Mouse (Mus musculus) kidney, adult 2 months (tissue): ENCODE results near the gene Olfr204. TPM values are rescaled to one million over a fixed set of nuclear protein-coding genes. Genes with fewer than 3 reads are reported as not detected.
"Not testable (repeated sequence)": the region's sequence is repeated elsewhere in the genome, so short reads cannot be mapped to it uniquely, and the experiment has no call there.

Experiments used
- DNase-seq: peaks from one replicate; pipeline ENCODE4 v3.0.0; 2021
- H3K27ac ChIP-seq: fragments of 200-500 bp; 2 replicates; pipeline ENCODE4 v1.5.1; 2012; ENCODE audit warnings: low read depth, low read length, control low read depth, inconsistent platforms; ENCODE audit not compliant: insufficient read depth
- H3K27me3 ChIP-seq: fragments of 200-500 bp; replicated peaks from 2 replicates; pipeline ENCODE4 v1.6.1; 2012; ENCODE audit warnings: mild to moderate bottlenecking, moderate library complexity, low read length, inconsistent platforms; ENCODE audit not compliant: control insufficient read depth, insufficient read depth
- H3K36me3 ChIP-seq: fragments of 200-500 bp; 2 replicates; pipeline ENCODE4 v1.6.1; 2012; ENCODE audit warnings: mild to moderate bottlenecking, moderate library complexity, low read length, inconsistent platforms; ENCODE audit not compliant: control insufficient read depth, insufficient read depth
- H3K4me1 ChIP-seq: fragments of 200-500 bp; 2 replicates; pipeline ENCODE4 v1.6.1; 2011; ENCODE audit warnings: low read length; ENCODE audit not compliant: control insufficient read depth, insufficient read depth
- H3K4me3 ChIP-seq: fragments of 200-500 bp; 2 replicates; pipeline ENCODE4 v1.5.1; 2011; ENCODE audit warnings: mild to moderate bottlenecking, low read depth, low read length, control low read depth; ENCODE audit not compliant: insufficient read depth
- CTCF ChIP-seq: fragments of 200-500 bp; conservative IDR thresholded peaks from 2 replicates; pipeline ENCODE4 v1.5.1; 2011; ENCODE audit warnings: low read depth, mild to moderate bottlenecking, control low read depth, low read length, moderate library complexity, mixed read lengths; ENCODE audit not compliant: insufficient read depth, insufficient read length
- POLR2A ChIP-seq: fragments of 200-500 bp; IDR thresholded peaks from one replicate; pipeline ENCODE4 v1.6.1; 2011; ENCODE audit warnings: low read depth, low read length, control low read depth
- WGBS: fragments of 180-500 bp; shearing (Covaris S2); methylation state at CpG from one replicate; pipeline ENCODE4 v1.1.7; 2018; 5-methylcytosine and 5-hydroxymethylcytosine counted together
- polyA plus RNA-seq: library from polyadenylated mRNA; depleted of rRNA; stranded (reverse); fragments of >200 nt; gene quantifications from 2 replicates; pipeline ENCODE4 v1.2.3, GENCODE M21; 2012; rRNA removed

The Olfr204 gene
- polyA plus RNA-seq, 1 experiment, result not detected

DNA sequence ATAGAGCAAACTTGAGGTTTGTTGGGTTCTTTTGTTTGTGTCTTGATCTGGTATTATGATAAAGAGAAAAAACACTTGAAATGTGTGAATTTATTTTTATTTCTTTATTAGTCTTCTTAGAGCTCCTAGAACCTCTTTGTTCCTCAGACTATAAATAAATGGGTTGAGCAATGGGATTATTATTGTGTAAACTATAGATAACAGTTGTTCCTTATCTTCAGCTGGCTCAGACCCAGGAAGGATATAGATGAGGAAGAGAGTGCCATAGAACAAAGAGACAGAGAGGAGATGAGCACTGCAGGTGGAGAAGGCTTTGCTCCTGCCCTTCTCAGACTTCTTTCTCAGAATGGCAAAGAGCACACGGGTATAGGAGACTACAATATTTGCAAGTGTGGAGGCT lies 34.6 kb downstream of the Olfr204 start:
- WGBS, result 58% methylated on average over 1 of the region's 1 CpGs
- no peaks in the 10 kb centered on the region for H3K4me1 ChIP-seq
- TF ChIP-seq CTCF (no peak), POLR2A (no peak)
- H3K27ac ChIP-seq, result no peak overlapping the region
- H3K4me3 ChIP-seq, result no peak overlapping the region
- no peaks in the 10 kb centered on the region for H3K36me3 ChIP-seq
- no peak for DNase-seq
- no peaks in the 10 kb centered on the region for H3K27me3 ChIP-seq

DNA sequence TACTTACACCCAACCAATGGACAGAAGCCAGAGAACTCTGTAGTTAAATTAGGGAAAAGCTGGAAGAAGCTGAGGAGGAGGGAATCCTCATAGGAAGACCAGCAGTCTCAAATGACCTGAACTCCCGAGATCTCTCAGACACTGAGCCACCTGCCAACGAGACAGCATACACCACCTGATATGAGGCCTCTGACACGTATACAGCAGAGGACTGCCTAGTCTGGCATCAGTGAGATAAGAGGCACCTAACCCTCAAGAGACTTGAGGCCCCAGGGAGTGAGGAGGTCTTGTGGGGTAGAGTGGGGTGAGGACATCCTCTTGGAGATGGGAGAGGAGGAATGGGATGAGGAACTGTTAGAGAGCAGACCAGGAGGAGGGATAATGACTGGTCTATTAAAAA lies 37.5 kb downstream of the Olfr204 start:
- no peak for DNase-seq
- no peaks in the 10 kb centered on the region for H3K36me3 ChIP-seq
- H3K27ac ChIP-seq, result no peak overlapping the region
- no peak overlapping the region for H3K4me3 ChIP-seq
- no peaks in the 10 kb centered on the region for H3K4me1 ChIP-seq
- no peak for TF ChIP-seq POLR2A
- no peak for TF ChIP-seq CTCF
- H3K27me3 ChIP-seq, result no peaks in the 10 kb centered on the region
- 44% methylated on average over 3 of the region's 3 CpGs for WGBS

DNA sequence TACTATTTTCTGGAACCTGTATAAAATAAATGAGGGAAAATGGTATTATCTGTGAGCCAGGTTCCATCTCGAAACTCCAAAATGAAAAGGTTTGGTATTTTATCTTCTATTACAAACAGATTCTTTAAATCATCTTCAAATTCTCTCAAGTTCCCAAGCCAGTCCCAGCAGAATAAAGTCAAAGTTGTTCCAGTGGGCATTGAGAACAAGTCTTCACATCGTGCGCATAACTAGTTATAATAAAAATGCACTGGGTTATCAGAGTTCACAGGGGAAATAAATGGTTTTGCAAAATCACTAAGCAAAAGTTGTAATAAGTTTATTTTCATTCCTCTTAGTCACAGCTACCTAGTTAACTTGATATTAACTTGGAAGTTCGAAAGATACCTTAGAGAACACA lies 45.5 kb downstream of the Olfr204 start, which contains the start of gene Olfr201:
Gene Olfr201 (minus strand): TSS at position 101 of the 400 bp plus-strand sequence.
- not testable (repeated sequence) for H3K27ac ChIP-seq
- WGBS, result 89% methylated on average over 4 of the region's 4 CpGs

DNA sequence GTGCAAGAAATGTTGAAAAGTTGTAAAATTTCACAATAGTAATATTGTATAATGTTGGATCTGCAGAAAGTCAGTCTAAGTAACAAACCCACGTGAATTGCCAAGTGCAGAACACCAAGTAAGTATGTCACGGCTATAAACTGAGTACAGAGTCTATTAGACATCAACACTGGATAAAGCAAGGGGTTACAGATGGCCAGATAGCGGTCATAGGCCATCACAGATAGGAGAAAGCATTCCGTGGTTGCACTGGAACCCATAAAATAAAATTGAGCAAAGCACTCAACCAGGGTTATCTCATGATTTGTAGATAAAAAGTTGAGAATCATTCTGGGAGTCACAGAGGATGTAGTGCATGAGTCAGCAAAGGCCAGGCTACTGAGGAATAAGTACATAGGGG lies 49.0 kb downstream of the Olfr204 start:
- not testable (repeated sequence) for DNase-seq, H3K27me3 ChIP-seq, H3K36me3 ChIP-seq, H3K4me3 ChIP-seq, H3K4me1 ChIP-seq, H3K27ac ChIP-seq
- whole genome bisulfite sequencing, result 59% methylated on average over 4 of the region's 4 CpGs

More for the DNA sequence above, 45.5 kb downstream of the Olfr204 start, which contains the start of gene Olfr201:
- not testable (repeated sequence) for H3K4me1 ChIP-seq, DNase-seq, H3K36me3 ChIP-seq, H3K27me3 ChIP-seq, H3K4me3 ChIP-seq

Other genes with a start within 250 kb of the Olfr204 start
- not detected in 2 replicates for gene Olfr190, start 240.2 kb downstream of the Olfr204 start, polyA plus RNA-seq
- not detected in 2 replicates for gene Olfr191, start 228.4 kb downstream of the Olfr204 start, polyA plus RNA-seq
- not detected in 2 replicates for gene Olfr193, start 206.4 kb downstream of the Olfr204 start, polyA plus RNA-seq
- gene Olfr194, start 197.2 kb downstream of the Olfr204 start, polyA plus RNA-seq, result not detected in 2 replicates
- gene Olfr195, start 171.2 kb downstream of the Olfr204 start, polyA plus RNA-seq, result 0.10 TPM in 1 of 2 replicates, not detected in the other
- gene Olfr196, start 147.8 kb downstream of the Olfr204 start, polyA plus RNA-seq, result not detected in 2 replicates
- not detected in 2 replicates for gene Olfr198, start 114.7 kb downstream of the Olfr204 start, polyA plus RNA-seq
- gene Olfr199, start 98.5 kb downstream of the Olfr204 start, polyA plus RNA-seq, result not detected in 2 replicates
- not detected in 2 replicates for gene Olfr201, start 45.6 kb downstream of the Olfr204 start, polyA plus RNA-seq
- gene Olfr202, start 31.5 kb downstream of the Olfr204 start, polyA plus RNA-seq, result not detected in 2 replicates
- not detected in 2 replicates for gene Olfr203, start 19.4 kb downstream of the Olfr204 start, polyA plus RNA-seq
- not detected in 2 replicates for gene Olfr205, start 12.9 kb upstream of the Olfr204 start, polyA plus RNA-seq
- not detected in 2 replicates for gene Olfr206, start 31.0 kb upstream of the Olfr204 start, polyA plus RNA-seq
- gene Olfr209, start 45.7 kb upstream of the Olfr204 start, polyA plus RNA-seq, result not detected in 2 replicates
- not detected in 2 replicates for gene Gabrr3, start 89.1 kb upstream of the Olfr204 start, polyA plus RNA-seq
- 7.4 and 9.3 TPM in 2 replicates for gene Riox2, start 153.5 kb upstream of the Olfr204 start, polyA plus RNA-seq